Mouse (Mus musculus) R1 (cell line): ENCODE data around the gene Smco3.
"Not testable (repeated sequence)": the region's sequence is repeated elsewhere in the genome, so short reads cannot be mapped to it uniquely, and the experiment has no call there.

ENCODE experiments used
- DNase-seq: peaks from one replicate; pipeline ENCODE4 v3.0.0-alpha.2; 2018; ENCODE audit warnings: low read depth, low spot score

Smco3 gene

DNA sequence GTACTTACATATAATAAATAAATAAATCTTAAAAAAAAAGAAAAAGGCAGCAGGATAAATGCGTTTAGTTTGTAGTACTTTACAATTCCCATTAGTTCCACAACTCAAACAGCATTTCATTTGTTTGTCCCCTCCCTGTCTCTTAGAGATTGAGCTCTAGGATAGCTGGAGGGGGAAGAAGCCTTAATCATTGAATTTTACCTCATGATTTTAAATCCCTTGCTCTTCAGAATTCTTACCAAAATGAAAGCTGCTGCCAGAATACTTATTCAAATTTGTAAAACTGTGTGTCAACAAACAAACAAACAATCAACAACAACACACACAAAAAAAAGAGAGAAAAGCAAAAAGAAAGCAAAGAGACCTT lies 29.9 kb downstream of the Smco3 start:
- no peak for DNase-seq

DNA sequence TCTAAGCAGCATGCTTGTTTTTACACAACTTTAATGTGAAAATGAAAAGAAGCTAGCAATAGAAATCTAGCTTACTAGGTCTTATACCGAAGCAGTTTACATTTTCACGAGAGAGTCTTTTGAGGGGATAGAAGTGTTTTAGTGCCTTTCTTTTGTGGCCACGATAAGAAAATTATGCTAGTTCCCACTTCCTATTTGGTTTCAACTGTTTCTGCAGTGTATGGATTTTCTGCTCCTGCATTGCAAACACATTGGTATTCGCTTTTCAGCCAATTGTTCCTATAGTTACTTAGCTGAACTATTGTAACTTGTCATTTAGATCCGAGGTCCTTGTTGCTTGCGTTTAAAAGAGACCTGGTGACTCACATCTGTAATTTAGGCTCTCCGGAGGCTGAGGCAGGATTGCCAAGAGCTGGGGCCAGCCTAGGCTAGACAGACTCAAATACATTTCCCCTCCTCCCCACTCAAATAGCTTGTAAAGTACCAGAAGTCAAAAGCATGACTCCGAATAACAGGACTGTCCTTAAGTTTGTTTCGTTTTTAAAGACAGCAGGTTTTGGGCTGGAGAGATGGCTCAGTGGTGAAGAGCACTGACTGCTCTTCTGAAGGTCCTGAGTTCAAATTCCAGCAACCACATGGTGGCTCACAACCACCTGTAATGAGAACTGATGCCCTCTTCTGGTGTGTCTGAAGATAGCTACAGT lies 30.4 kb downstream of the Smco3 start:
- no peak for DNase-seq

DNA sequence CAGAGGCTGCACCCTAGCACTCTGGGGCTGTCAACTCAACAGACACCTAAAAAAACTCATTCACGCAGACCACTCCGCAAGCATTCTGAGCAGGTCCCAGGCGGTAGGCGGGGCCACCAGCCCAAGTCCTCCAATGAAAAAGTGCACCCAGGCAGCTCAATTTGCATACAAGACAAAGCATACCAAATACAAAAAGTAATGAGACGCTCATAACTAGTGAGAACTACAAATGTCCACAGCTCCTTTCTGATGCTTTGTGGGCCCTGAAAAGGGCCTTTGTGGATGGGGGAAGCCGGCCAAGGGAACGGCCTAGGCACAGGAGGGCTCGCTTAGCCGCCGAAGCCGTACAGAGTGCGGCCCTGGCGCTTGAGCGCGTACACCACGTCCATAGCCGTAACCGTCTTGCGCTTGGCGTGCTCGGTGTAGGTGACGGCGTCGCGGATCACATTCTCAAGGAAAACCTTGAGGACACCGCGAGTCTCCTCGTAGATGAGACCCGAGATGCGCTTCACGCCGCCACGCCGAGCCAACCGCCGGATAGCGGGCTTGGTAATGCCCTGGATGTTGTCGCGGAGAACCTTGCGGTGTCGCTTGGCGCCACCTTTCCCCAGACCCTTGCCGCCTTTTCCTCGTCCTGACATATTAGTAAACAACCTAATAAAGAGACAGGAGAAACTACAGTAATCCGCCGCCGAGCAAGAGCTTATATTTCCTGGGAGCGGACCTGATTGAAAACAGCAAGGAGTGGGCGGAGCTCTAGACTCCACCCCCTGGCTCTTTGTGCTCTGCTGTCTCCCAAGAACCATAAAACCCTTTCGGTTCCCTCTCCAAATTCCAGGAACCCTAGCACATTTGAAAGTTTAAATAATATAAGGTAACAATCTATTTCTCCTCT lies 31.3 kb downstream of the Smco3 start, which contains the start of gene Hist4h4:
Hist4h4 (minus strand) TSS at position 677 of the 895 bp plus-strand sequence.
- DNase-seq = peak; percentile 97

DNA sequence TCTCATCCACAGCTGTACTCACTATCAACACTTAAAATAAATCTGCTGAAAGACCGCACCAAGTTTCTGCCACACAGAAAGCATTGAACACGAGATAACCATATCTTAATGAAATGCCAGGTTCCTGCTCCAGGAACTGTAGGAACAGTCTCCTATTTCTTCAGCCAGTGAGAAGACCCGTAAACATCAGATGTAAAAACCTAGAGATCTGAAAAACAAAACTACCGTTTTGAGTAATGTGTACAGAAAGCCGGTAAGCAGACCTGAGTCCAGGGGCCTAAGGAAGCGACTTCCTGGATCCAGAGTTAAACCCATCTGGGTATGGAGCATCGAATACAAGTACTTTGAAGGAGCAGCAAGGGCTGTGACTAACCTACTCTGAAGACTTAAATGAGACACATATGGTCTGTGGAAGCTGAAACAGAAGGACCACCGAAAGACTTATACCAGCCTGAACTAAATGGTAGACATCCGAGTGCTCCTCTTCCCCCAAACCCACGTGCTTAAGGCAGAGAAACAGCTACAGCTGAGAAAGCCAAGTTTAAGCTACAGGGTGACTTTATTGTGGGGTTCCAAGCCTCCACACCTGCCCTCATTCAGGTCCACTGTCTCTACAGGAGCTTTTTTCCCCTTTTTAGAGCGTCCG lies 32.0 kb downstream of the Smco3 start:
- no peak for DNase-seq

DNA sequence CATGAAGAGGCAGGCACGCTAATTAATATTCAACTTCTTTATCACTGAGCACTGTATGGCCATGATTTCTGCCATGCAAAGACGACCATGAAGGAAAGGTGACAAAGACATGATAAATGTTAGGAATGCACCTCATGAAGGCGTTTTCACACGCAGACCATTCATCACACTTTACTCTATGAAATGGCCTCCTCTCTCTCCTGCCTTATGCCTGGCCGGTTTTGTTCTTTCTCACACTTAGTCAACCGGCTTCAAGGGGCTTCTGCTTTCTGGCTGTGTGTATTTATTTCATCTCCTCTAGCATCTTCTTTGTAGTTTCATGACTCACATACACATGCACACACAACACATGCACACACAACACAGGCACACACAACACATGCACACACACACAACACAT lies 34.0 kb downstream of the Smco3 start:
- DNase-seq = no peak

DNA sequence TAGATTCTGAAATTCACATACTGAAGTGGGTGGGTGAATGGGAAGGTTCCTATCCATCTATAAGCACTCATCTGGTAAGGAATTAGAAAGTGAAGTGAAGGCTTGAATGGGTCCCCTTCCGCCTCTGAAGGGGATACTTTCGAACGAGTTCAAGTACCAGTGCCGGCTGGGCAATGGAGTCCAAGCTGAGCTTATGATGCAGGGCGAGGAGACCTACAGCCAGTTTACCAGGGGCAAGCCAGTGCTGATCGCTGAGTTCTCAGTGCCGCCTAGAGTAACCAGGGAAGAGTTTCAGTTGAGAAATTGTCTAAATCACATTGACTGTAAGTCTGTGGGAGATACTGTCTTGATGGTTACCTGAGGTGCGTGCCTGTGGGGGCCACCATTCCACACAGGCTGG lies 34.5 kb downstream of the Smco3 start:
- no peak for DNase-seq

DNA sequence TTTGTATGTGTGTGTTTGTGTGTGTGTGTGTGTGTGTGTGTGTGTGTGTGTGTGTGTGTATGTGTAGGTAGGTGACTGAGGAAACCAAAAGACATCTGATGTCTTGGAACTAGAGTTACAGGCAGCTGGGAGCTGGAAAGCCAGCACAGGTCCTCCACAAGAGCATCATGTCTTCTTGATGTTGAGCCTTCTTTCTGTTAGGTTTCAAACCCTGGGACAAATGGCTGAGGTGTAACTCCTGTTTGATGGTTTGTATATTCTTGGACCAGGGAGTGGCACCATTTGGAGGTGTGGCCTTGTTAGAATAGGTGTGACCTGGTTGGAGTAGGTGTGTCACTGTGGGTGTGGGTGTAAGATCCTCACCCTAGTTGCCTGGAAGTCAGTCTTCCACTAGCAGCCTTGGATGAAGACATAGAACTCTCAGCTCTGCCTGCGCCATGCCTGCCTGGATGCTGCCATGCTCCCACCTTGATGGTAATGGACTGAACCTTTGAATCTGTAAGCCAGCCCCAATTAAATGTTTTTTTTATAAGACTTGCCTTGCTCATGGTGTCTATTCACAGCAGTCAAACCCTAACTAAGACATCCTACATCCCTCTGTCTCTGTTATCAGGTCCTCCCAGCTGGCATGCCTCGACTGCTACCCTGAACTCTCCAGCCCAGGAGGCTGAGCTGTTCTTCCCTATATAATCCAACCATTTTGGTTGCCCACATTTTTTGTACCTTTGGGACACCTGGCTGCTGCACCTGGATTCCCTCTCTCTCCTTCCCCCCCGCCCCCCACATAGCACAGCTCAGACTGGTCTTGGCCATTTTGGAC lies 37.2 kb downstream of the Smco3 start:
- DNase-seq = not testable (repeated sequence)

DNA sequence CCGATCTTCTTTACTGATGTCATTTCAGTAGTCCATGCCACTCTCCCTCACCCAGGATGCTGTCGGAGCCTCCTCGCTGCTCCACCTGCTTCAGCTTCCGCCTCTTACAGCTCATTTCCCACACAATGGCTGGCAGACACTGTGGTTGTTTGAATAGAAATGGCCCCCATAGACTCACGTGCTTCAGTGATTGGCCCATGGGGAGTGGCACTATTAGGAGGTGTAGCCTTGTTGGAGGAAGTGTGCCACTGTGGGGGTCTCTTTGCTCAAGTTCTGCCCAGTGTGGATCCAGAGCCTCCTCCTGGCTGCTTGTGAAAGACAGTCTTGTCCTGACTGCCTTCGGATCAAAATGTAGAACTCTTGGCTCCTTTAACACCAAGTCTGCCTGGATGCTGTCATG lies 39.4 kb downstream of the Smco3 start:
- DNase-seq = no peak

DNA sequence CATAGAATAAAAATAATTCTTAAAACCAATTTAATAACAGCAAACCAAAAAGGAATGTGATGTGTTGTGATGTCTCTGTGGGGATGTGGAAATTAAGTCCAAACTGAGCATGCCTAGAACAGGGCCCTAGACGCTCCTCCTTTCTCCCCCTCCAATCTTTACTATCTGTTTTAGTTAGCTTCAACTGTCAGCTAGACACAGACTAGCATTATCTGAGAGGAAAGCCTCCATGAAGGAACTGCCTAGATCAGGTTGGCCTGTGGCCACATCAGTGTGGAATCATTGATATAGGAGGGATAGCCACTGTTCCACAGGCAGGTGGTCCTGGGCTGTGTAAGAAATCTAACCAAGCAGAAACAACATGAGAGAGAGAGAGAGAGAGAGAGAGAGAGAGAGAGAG lies 40.1 kb downstream of the Smco3 start:
- DNase-seq = no peak

DNA sequence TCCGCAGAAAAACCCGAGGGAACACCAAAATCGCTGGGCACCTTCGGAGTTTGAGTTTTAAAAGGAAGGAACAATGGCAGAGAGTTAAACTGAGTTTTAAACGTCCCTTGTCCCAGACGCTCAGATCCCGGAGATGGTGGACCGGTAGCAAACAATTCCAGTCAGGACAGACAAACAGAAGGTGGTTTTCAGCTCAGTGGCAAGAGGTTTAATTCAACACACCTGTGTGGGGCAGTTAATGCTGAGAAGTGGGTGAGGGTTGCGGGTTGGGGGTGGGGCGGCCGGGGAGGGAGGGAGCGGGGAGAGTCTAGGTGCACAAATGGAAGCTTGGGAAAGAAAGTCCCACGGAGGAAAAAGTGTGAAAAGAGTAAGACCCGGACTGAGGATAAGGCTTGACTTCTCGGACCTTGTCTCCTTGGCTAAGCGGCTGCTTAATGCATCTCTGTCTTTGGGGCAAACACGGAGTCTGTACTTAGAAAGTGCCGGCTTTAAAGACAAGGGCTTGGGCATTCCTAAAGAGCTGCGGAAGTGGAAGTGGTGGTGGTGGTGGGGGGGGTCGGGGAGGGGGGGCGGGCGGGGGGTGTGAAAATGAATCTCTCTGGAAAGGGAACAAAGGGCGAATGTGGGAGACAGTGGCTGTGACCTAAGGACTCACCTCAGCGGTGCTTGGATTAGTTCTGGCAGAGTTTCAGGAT lies 41.3 kb downstream of the Smco3 start:
- no peak for DNase-seq

DNA sequence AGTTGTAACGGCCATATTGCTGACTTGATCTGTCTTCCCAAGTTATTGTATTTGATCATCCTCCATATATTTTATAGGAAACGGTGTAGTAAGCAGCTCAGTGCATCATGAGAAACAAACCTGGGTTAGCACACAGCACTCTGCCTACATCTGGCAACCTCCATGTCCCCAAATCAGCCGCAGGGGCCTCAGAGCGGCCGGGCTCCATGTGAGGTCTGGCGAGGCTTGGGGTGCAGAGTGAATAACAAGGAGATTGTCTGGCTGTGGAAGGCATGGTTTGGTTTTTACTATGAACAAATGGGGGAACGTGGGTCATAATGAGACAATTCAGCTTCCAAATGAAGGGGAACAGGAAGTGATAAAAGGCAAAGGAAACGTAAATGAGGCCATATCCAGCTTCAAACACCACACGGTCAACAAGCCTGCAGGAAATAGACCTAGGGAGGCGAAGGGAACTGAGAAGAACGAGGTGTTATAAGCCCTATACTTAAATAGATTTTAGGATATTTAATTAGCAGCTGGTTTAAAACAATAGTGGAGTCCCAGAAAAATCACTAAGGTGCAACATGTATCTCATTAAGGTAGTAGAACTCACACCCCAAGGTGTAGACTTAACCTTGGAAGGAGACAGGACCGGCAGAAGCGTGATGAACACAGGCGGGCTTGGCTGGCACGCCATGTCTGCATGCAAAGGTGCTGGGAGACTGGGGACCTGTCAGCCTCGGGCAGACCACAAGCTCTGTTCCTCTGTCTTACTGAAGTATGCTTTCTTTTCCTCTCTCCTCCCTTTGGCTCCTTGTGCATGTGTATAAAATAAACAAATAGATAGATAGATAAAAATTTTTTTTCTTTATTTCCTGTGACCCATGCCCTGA lies 42.1 kb downstream of the Smco3 start:
- no peak for DNase-seq

DNA sequence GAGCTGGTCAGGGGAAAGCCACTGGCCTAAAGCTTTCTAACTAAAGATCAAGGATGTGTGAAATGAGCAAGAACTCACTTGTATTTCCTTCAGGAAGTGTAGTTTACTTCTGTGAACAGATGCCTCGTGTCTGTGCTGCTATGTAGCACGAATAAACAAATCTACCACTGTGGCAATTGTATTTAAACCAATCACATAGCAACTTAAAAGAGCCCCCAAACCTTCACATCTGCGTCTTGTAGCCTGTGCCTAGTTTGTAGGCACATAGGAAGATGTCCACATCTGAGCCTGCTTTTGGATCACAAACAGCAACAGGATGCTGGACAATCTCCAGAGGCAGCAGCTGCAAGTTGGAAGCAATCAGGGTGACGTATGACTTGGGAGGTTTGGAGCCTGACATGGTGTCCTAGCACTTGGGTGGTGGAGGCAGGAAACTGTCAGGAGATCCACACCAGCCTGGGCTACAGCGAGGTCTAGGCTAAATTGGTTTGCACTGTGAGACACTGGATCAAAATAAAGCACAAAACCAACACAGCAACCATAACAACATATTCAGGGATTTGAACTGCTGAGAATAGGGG lies 45.8 kb downstream of the Smco3 start:
- DNase-seq = no peak

DNA sequence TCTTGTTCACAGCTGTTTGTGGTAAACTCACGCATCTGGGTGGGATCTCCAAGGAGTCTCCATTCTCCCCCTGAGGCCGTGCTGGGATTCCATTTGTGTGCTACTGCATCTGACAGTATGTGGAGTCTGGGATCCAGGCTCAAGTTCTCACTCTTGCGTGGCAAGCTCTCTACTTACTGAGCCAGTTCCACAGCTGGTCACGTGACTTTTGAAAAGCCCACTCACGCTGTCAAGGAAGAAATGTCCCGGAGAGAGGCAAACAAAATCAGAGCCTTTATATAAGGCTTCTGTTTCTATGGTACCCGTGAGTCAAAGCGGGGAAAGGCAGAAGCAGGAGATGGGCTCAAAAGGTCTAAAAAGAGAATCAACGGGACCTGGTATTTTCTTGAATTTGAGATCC lies 52.5 kb downstream of the Smco3 start:
- DNase-seq = no peak

DNA sequence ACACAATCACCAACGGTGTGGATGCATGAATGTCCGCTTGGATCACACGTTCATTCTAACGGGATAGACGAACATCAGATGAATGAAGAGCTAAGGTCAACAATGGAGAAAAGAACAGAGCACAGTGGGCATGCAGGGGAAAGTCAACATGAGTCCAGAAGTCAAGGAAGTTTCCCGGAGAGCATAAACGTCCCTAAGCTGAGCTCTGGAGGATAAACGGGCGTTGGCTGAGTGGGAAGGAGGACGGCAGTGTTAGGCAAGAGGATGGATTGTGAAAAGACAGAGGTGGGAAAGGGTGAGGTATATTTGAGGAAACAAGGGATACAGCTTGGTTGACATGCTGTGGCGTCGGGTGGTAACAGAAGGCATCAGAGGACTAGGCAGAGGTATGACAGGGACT lies 53.1 kb downstream of the Smco3 start:
- DNase-seq = no peak

DNA sequence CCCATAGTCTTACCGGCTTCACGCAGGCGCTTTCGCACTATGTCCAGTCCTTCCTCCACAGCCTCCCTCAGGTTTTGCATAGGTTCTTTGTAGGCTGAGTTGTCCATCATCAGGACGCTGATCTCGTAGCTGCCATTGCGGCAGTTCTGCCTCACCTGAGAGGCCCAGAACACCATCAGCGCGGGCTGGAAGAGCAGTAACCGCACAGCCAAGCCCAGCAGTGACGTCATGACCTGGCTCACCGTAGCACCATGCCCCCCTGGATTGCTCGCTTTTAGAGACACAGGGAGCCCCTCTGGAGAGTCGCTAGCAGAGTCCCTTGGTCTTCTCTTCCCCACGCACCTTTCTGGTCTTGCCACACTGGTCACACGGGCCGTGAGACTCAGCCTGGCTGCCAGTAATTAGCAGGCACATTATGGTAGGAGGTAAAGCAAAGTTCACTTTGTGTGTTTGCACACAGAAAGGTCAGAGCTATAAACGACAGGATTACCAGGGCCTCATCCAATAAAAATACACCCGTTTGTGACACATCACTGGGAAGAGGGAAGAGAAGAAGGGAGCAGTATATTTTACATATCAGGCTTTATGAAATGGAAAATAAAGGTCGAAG lies 53.8 kb downstream of the Smco3 start, which contains the start of gene Gucy2c:
Gucy2c (minus strand) TSS at position 389 of the 610 bp plus-strand sequence.
- DNase-seq = no peak
